ENCODE assay signal across 18 mouse cellular contexts in genomic region chr7:36667767-36668166, GRCm38 (mm10). TPM values are rescaled to one million over a fixed set of nuclear protein-coding genes. Genes with fewer than 3 reads are reported as not detected.
DNase-seq lines count a peak whose midpoint lies in the region; ATAC-seq and TF ChIP-seq lines count a peak whose summit lies in the region.
"Had no signal": no experiment of that assay in that cellular context is flagged by ENCODE, and none has a peak within 500 bp of the region (broad histone marks: within the 10 kb centered on the region; RNA-seq: fewer than 3 reads in every experiment).

No protein-coding gene starts in this region.

- H3K9ac ChIP-seq in heart, embryonic 12.5 days = no peak overlapping the region
- H3K9ac ChIP-seq: forebrain, embryonic 13.5 days; liver, embryonic 12.5 days; lung, embryonic 15.5 days; midbrain, embryonic 12.5 days; neural tube, embryonic 15.5 days had no signal

- no peak overlapping the region for H3K4me3 ChIP-seq in heart, embryonic 12.5 days
- H3K4me3 ChIP-seq in embryonic fibroblast, embryonic 13.5 days (ENCODE audit: insufficient read depth, low read length) = no peak overlapping the region
- H3K4me3 ChIP-seq: forebrain, embryonic 13.5 days; liver, embryonic 12.5 days; lung, embryonic 15.5 days; midbrain, embryonic 12.5 days; neural tube, embryonic 15.5 days had no signal

- H3K27me3 ChIP-seq in heart, embryonic 12.5 days (replicated peaks) = no peaks in the 10 kb centered on the region
- H3K27me3 ChIP-seq: forebrain, embryonic 13.5 days; liver, embryonic 12.5 days; lung, embryonic 15.5 days; midbrain, embryonic 12.5 days; neural tube, embryonic 15.5 days had no signal

- ATAC-seq in heart, embryonic 12.5 days (ENCODE audit: insufficient number of reproducible peaks, low FRiP score) = no peak
- ATAC-seq: CD4-positive, CD25-positive, alpha-beta regulatory T cell, adult 4 months; forebrain, embryonic 13.5 days; hindbrain, embryonic 16.5 days; intestine, postnatal 0 days; liver, embryonic 12.5 days had no signal

- H3K4me2 ChIP-seq in heart, embryonic 12.5 days = no peak overlapping the region
- H3K4me2 ChIP-seq: forebrain, embryonic 13.5 days; liver, embryonic 12.5 days; lung, embryonic 15.5 days; midbrain, embryonic 12.5 days; neural tube, embryonic 15.5 days had no signal

- intact Hi-C loops in heart, postnatal 10 days (cut with DNase I) = no loop called here

- peak; percentile 34 for DNase-seq in heart, postnatal 10 days
- peak; percentile 78 for DNase-seq in 3T3-L1 (ENCODE audit: low read depth, low spot score)
- peak; percentile 52 for DNase-seq in Muller cell, postnatal 12 days (ENCODE audit: inconsistent ontology term)
- DNase-seq in thymus, postnatal 4 days = no peak
- DNase-seq in embryo, embryonic 10 days (ENCODE audit: low spot score) = no peak
- DNase-seq: adrenal gland, postnatal 25 days; cerebellum, adult 9-10 months had no signal

- no peak overlapping the region for H3K27ac ChIP-seq in heart, embryonic 12.5 days (ENCODE audit: poor library complexity, severe bottlenecking)
- H3K27ac ChIP-seq in embryonic fibroblast, embryonic 13.5 days (ENCODE audit: insufficient read depth, low read length) = peak overlapping the region; percentile 49
- H3K27ac ChIP-seq: forebrain, embryonic 13.5 days; liver, embryonic 12.5 days; lung, embryonic 15.5 days; midbrain, embryonic 12.5 days; neural tube, embryonic 15.5 days had no signal

- WGBS in heart, embryonic 12.5 days = 32% methylated on average over 5 of the region's 5 CpGs

- H3K9me3 ChIP-seq in heart, embryonic 12.5 days (replicated peaks) = no peaks in the 10 kb centered on the region
- H3K9me3 ChIP-seq: forebrain, embryonic 13.5 days; liver, embryonic 12.5 days; lung, embryonic 15.5 days; midbrain, embryonic 12.5 days; neural tube, embryonic 15.5 days had no signal

- no peaks in the 10 kb centered on the region for H3K36me3 ChIP-seq in heart, embryonic 12.5 days
- H3K36me3 ChIP-seq: G1E; liver, embryonic 12.5 days; lung, embryonic 15.5 days; midbrain, embryonic 12.5 days; neural tube, embryonic 15.5 days had no signal

- no peak for TF ChIP-seq POLR2A in embryonic fibroblast, embryonic 13.5 days (IDR thresholded peaks at IDR 0.05; ENCODE audit: low read depth, low read length)

- TF ChIP-seq CTCF in embryonic fibroblast, embryonic 13.5 days (IDR thresholded peaks at IDR 0.05; ENCODE audit: borderline replicate concordance, insufficient read depth, low read length) = no peak

- no peaks in the 10 kb centered on the region for H3K4me1 ChIP-seq in heart, embryonic 12.5 days (replicated peaks)
- peaks cover 3% of the 10 kb centered on the region for H3K4me1 ChIP-seq in embryonic fibroblast, embryonic 13.5 days (ENCODE audit: control insufficient read depth, insufficient read depth, low read length)
- H3K4me1 ChIP-seq: forebrain, embryonic 13.5 days; liver, embryonic 12.5 days; midbrain, embryonic 12.5 days; neural tube, embryonic 15.5 days had no signal

RNA-seq across cellular contexts. Expression of gene Tshz3, which starts 30.2 kb away (rescaled TPM):
- 1 to 10 TPM; 7.3 to 7.4 TPM for total RNA-seq in heart, postnatal 10 days (2021)
- 1.4 and 2.1 TPM in 2 replicates for polyA plus RNA-seq in heart, embryonic 12.5 days (2016; fragmentation: Nextera tagmentation; extraction: Ambion mirVana)
- 12.8 and 14.0 TPM in 2 replicates for polyA plus RNA-seq in embryonic fibroblast, embryonic 13.5 days (2011; ENCODE audit: insufficient read length, low read depth, missing spikeins)
- total RNA-seq: G1E had no signal
- polyA plus RNA-seq: CD4-positive, CD25-positive, alpha-beta regulatory T cell, adult 4 months; G1E had no signal

Comparison
In these comparisons a context has a peak if more than half of its experiments do, and no peak if none do; other contexts are left out.
1. DNase-seq: peak in heart, postnatal 10 days (2 of 2), 3T3-L1 (single experiment) and Muller cell, postnatal 12 days (single experiment); none in thymus, postnatal 4 days (single experiment) and embryo, embryonic 10 days (single experiment).